Mouse (Mus musculus) C2C12 (cell line): ENCODE measurements around the gene Slc16a14. TPM values are rescaled to one million over a fixed set of nuclear protein-coding genes. Genes with fewer than 3 reads are reported as not detected.

ENCODE experiments used
- H3K27me3 ChIP-seq: one replicate; pipeline ENCODE4 v1.6.1; 2011; ENCODE audit not compliant: control insufficient read depth, insufficient read depth, insufficient read length
- H3K36me3 ChIP-seq: one replicate; pipeline ENCODE4 v1.6.1; 2011; ENCODE audit not compliant: control insufficient read depth, insufficient read depth
- H3K4me3 ChIP-seq: one replicate; pipeline ENCODE4 v1.5.1; 2011; ENCODE audit warnings: mild to moderate bottlenecking, control low read depth; ENCODE audit not compliant: poor library complexity, insufficient read depth, severe bottlenecking
- H3K79me2 ChIP-seq: one replicate; pipeline ENCODE4 v1.6.1; 2011; ENCODE audit not compliant: control insufficient read depth, insufficient read depth
- H3K79me3 ChIP-seq: one replicate; pipeline ENCODE4 v1.6.1; 2011; ENCODE audit warnings: low read depth, control low read depth
- H3ac ChIP-seq: one replicate; pipeline ENCODE3; 2011; ENCODE audit warnings: low read depth; ENCODE audit not compliant: control insufficient read depth, insufficient read length
- CEBPB ChIP-seq: IDR thresholded peaks from one replicate; pipeline ENCODE4 v1.6.1; 2011; ENCODE audit warnings: low read depth, mild to moderate bottlenecking, control low read depth, moderate library complexity
- CTCF ChIP-seq: IDR thresholded peaks from one replicate; pipeline ENCODE4 v1.5.1; 2011; ENCODE audit not compliant: control insufficient read depth, insufficient read depth, insufficient read length
- FOSL1 ChIP-seq: IDR thresholded peaks from one replicate; pipeline ENCODE4 v1.8.0; 2011; ENCODE audit warnings: mild to moderate bottlenecking, low read length; ENCODE audit not compliant: poor library complexity, insufficient read depth, severe bottlenecking
- MAX ChIP-seq: IDR thresholded peaks from one replicate; pipeline ENCODE4 v1.6.1; 2011; ENCODE audit warnings: mild to moderate bottlenecking, control low read depth
- MYOD1 ChIP-seq: IDR thresholded peaks from one replicate; pipeline ENCODE4 v1.6.1; 2011; ENCODE audit warnings: low read depth; ENCODE audit not compliant: control insufficient read depth, insufficient read length
- MYOG ChIP-seq: IDR thresholded peaks from one replicate; pipeline ENCODE4 v1.6.1; 2011; ENCODE audit not compliant: control insufficient read depth, insufficient read length; ENCODE audit errors: extremely low read depth
- USF1 ChIP-seq: IDR thresholded peaks from one replicate; pipeline ENCODE4 v1.6.1; 2011; ENCODE audit warnings: low read depth, mild to moderate bottlenecking, control low read depth, moderate library complexity
- polyA plus RNA-seq: library from polyadenylated mRNA; unstranded; fragments of >200 nt; fragmentation: generic; extraction: Trizol; gene quantifications from one replicate; pipeline ENCODE4 v1.2.1, GENCODE M21; 2012; ENCODE audit warnings: missing spikeins

Slc16a14 gene
- polyA plus RNA-seq, 1 experiment = 0.02 TPM

GRCm38 (mm10) chr1:84879571-84880120, 55.3 kb downstream of the Slc16a14 start:
- no peak overlapping the region for H3K4me3 ChIP-seq
- no peak overlapping the region for H3ac ChIP-seq
- TF ChIP-seq USF1 (no peak), MAX (no peak), CEBPB (no peak), FOSL1 (no peak), MYOG (no peak), CTCF (no peak), MYOD1 (no peak)
- H3K79me2 ChIP-seq = no peaks in the 10 kb centered on the region
- no peaks in the 10 kb centered on the region for H3K36me3 ChIP-seq
- H3K27me3 ChIP-seq = no peaks in the 10 kb centered on the region
- H3K79me3 ChIP-seq = no peaks in the 10 kb centered on the region

DNA sequence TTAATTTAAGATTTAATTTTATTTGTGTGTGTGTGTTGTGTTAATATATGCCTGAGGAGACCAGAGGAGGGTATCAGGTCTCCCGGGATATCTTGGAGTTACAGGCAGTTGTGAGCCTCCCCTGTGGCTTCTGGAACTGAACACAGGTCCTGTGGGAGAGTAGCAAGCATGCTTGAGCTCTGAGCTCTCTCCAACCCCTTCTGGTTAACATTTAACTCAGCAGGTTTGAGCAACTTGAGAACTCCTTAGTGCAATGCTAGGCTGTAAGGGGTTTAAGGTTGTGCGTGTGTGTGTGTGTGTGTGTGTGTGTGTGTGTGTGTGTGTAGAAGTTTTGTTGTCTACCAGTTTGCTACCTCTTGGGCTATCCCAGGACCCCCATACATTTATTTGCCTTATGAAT, 57.3 kb downstream of the Slc16a14 start:
- TF ChIP-seq CEBPB (no peak), MYOG (no peak), MAX (no peak), USF1 (no peak), CTCF (no peak), MYOD1 (no peak)
- H3K79me3 ChIP-seq = no peaks in the 10 kb centered on the region
- no peaks in the 10 kb centered on the region for H3K36me3 ChIP-seq
- no peak overlapping the region for H3ac ChIP-seq
- no peaks in the 10 kb centered on the region for H3K27me3 ChIP-seq
- H3K79me2 ChIP-seq = no peaks in the 10 kb centered on the region
- no peak overlapping the region for H3K4me3 ChIP-seq

- Histone ChIP-seq H3K79me2 (no peaks in the 10 kb centered on the region), H3K79me3 (no peaks in the 10 kb centered on the region), H3K27me3 (no peaks in the 10 kb centered on the region), H3ac (no peak overlapping the region), H3K4me3 (no peak overlapping the region), H3K36me3 (no peaks in the 10 kb centered on the region)
- TF ChIP-seq CEBPB = no peak
- TF ChIP-seq FOSL1 = no peak
Measured at GRCm38 (mm10) chr1:84872939-84873338, 62.0 kb downstream of the Slc16a14 start.

DNA sequence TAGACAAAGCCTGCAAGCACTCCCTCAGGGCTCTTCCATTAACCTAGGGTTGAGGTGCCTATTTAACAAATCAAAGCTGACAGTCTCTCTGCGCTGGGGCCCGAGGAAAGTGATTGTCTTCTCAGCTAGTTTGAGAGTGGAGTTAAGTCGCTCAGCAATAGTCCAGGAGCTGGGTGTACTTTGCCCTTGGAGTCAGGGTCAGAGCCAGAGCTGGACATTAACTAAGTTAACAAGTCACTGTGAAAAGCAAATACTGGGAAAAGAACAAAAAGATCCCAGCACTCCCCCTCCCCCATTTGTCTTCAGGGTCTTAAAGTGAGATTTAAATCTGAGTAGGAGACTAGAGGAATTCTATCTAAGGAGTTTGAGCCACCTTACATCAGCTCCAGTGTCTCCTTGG, 62.8 kb downstream of the Slc16a14 start:
- TF ChIP-seq MYOD1 = no peak
- no peak for TF ChIP-seq CEBPB
- TF ChIP-seq MAX = no peak
- no peak for TF ChIP-seq CTCF
- TF ChIP-seq MYOG = no peak
- TF ChIP-seq FOSL1 = no peak
- TF ChIP-seq USF1 = no peak
- H3K79me2 ChIP-seq = no peaks in the 10 kb centered on the region
- no peak overlapping the region for H3K4me3 ChIP-seq
- H3K36me3 ChIP-seq = no peaks in the 10 kb centered on the region
- no peaks in the 10 kb centered on the region for H3K27me3 ChIP-seq
- no peak overlapping the region for H3ac ChIP-seq
- H3K79me3 ChIP-seq = no peaks in the 10 kb centered on the region

GRCm38 (mm10) chr1:84871131-84871530, 63.8 kb downstream of the Slc16a14 start:
- Histone ChIP-seq H3ac (no peak overlapping the region), H3K4me3 (no peak overlapping the region), H3K36me3 (no peaks in the 10 kb centered on the region), H3K79me2 (no peaks in the 10 kb centered on the region), H3K27me3 (no peaks in the 10 kb centered on the region), H3K79me3 (no peaks in the 10 kb centered on the region)
- no peak for TF ChIP-seq USF1
- no peak for TF ChIP-seq MYOG
- no peak for TF ChIP-seq MAX
- no peak for TF ChIP-seq CTCF
- TF ChIP-seq MYOD1 = no peak
- no peak for TF ChIP-seq CEBPB
- TF ChIP-seq FOSL1 = no peak

DNA sequence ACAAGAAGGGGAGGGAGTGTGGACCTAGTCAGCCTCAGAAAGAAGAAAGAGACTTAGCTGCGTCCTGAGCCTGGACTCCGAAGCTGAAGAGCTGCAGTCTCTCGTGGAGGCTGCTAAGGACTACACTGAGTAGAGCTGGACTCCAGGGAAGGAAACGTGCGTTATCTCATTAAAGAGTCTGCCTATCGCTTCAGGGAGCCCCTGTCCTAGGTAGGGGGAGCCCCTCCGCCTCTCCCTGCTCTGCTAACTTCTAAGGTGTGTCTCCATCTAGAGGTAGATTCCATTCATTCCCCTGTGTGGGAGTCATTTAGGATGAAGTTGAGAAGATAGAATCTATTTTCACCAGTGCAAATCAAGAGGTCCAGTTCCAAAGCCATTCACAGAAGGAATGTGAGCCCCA, 65.4 kb downstream of the Slc16a14 start:
- Histone ChIP-seq H3K79me2 (no peaks in the 10 kb centered on the region), H3K36me3 (no peaks in the 10 kb centered on the region), H3ac (no peak overlapping the region), H3K27me3 (no peaks in the 10 kb centered on the region), H3K4me3 (no peak overlapping the region), H3K79me3 (no peaks in the 10 kb centered on the region)
- TF ChIP-seq CTCF (no peak), MAX (no peak), MYOD1 (no peak), CEBPB (no peak), MYOG (no peak), FOSL1 (no peak)
